Mouse (Mus musculus) lung, postnatal 4 days (tissue): ENCODE measurements around the gene Ghrh.

ENCODE experiments used
- DNase-seq, 2 experiments: peaks; one replicate each; pipeline ENCODE4 v3.0.0; 2021

The Ghrh gene

DNA sequence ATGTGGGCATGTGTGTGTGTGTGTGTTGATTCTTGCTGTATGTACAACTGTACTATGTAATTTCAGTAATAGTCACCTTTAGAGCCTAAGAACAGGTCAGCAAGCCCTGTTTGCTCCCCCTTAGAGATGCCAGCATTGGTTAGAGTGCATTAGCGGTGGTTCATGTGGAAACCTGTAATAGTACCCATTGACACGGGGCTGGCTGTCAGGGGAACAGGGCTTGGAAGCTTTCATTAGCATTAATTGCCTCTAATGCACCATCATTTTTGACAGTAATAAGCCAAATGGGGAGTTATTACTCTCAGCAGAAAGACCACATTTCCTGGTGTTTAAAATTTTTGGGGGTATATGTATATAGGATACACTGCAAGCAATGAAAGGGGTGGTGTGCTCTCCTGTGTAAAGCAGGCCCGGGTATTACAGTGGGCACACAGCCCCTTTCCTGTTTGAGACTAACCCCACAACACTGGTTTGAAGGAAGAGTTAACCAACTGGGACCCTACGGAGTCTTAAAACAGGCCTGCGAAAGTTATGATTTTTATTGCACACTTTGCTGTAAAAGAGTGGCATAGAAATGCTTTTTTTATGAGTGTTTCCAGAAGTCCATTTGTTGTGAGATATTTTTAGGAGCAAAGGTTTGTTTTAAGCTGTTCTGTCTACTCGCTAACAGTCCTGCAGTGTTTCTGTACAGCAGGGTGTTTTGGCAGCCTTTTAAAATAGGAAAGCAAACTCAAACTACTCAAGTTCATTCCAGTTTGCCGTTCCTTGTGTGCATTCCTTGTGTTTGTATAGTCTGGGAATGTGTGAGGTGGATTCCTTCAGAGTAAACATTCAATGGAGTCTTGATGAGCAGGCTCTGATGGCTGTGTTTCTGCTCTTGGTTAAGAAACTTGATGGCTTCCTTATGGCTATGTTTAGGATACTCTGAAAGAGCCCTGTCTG lies 40.9 kb downstream of the Ghrh start:
- DNase-seq = peak in 1 of 2 experiments; percentile 28

DNA sequence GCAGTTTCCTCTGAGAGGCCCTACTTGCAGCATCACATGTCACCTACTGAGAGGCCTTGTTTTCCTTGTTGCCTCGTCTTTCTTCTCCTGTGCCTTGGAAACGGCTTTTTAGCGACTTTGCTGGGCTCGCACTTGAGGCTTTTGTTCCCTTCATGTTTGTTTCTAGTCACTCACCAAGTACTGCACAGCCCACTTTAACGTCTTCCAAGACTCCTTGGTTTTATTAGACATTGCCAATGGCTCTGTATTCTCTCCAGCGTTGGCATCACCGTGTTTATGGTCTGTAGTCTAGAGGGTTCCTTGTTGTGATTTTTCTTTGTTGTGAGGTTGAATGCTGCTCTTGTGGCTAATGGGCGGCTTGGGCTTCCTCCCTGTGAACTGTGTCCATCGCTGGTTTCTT lies 44.2 kb downstream of the Ghrh start:
- no peak for DNase-seq

- no peak for DNase-seq
Measured at GRCm38 (mm10) chr2:157300051-157300450, 47.3 kb downstream of the Ghrh start.

DNA sequence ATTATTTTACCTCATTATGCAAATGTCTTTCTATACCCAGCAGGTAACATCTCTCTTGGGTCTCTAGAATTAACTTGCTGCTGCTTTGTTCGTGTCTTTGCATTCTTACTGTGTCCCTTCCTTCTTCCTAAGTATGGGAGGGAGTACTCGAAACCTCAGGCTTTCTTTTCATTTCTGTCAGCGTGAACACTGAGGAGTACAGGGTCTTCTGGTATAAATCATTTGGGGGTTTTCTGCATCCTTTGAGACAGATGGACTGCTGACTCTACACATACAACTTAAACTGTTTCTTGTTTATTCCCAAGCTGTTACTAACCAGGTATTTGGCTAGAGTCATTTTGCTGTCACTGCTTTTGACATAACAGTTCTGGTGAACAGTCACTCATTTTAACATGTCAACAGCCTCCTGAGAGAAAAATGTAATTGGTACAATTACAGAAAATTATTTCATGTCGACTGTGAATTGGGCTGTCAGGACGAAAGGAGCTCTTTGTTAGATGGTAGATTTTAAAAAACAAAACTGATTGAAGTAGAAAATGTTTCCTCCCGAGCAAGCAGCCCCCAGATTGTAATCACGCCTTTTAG lies 51.1 kb downstream of the Ghrh start:
- no peak for DNase-seq

GRCm38 (mm10) chr2:157292093-157292492 lies 55.2 kb downstream of the Ghrh start:
- DNase-seq = peak; percentile 81 to 86

DNA sequence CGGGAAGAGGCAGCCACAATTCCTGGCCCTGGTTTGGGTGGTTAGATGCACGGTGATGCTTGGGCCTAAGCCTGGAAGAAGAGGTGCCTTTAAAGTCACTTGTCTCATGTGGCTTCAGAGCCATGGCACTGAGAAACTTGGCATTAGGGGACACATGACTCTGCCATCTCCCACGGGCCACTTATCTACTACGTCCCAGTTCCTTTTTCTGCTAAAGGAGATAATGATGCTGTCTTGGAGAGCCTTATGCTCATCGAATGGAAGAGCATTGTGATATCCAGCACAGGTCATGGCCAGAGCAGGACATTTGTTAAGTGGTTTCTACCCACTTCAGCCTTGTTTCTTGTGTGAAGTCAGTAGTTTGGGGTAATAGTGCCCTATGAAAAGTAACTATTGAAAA lies 58.3 kb downstream of the Ghrh start:
- no peak for DNase-seq

DNA sequence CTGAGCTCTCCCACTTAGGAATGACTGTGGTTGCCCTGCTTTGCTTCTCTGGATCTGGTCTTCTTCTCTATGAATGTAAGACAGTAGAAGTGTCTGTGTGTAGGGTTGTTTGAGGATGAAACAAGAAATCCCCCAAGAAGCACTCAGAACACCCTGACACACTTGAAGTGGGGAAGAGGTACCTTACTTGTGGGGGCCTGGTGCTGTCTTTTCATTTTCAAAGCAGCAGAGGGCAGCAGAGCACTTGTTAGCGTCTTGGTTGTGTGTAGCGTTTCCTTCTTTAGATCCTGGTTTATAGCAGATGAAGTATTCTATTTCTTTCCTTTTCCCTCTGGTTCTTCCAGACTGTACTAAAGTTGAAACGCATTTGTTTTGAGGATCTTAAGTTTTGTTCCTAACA lies 59.8 kb downstream of the Ghrh start:
- DNase-seq = peak; percentile 40 to 56

DNA sequence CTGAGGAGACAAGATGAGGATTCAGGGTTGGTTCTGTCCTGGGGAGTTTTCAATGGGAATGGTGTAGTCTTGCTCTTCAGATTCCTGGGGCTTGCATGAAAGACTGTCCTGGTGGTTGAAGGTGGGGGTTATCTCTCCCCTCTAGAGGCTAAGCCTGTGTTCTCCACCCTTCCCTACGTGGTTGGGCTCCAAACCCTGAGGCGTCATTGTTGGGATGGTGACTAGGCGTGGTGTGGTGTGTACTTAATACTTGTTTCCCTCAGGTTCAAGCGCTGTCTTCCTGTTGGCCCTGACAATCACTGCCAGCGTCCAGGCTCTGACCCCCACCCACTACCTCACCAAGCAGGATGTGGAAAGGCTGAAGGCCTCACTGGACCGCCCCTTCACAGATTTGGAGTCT lies 64.0 kb downstream of the Ghrh start:
- DNase-seq = no peak
